Mouse (Mus musculus) hindbrain, embryonic 13.5 days (tissue): ENCODE measurements around the gene Cldn2. TPM values are rescaled to one million over a fixed set of nuclear protein-coding genes. Genes with fewer than 3 reads are reported as not detected.

ENCODE experiments used
- polyA plus RNA-seq: library from polyadenylated mRNA; unstranded; fragments of >200 nt; fragmentation: Nextera tagmentation; extraction: Ambion mirVana; gene quantifications from 2 replicates; pipeline ENCODE4 v1.2.1, GENCODE M21; 2015

The Cldn2 gene
- polyA plus RNA-seq, 1 experiment from 2014 or later: 1.3 TPM

Other genes starting within 250 kb of the Cldn2 start
- gene Rnf128, start 237.5 kb upstream of the Cldn2 start, polyA plus RNA-seq: 2.1 and 2.4 TPM in 2 replicates
- gene Tbc1d8b, start 115.8 kb upstream of the Cldn2 start, polyA plus RNA-seq: 0.73 and 0.82 TPM in 2 replicates
- 0.25 TPM in 1 of 2 replicates, not detected in the other for gene Gm15013, start 86.3 kb upstream of the Cldn2 start, polyA plus RNA-seq
- 0.25 TPM in 1 of 2 replicates, not detected in the other for gene Ripply1, start 18.5 kb upstream of the Cldn2 start, polyA plus RNA-seq
- gene Morc4, start 70.8 kb downstream of the Cldn2 start, polyA plus RNA-seq: 4.4 and 4.6 TPM in 2 replicates
- gene Rbm41, start 197.8 kb downstream of the Cldn2 start, polyA plus RNA-seq: 5.6 and 6.0 TPM in 2 replicates